Mouse (Mus musculus) naive thymus-derived CD4-positive, alpha-beta T cell, adult 2 months (primary cell): ENCODE measurements around the gene Dnajc6.

Experiments
- DNase-seq: peaks from one replicate; pipeline ENCODE4 v3.0.0-alpha.2; 2011; ENCODE audit warnings: low read depth

The Dnajc6 gene

GRCm38 (mm10) chr4:101689241-101689640, 192.8 kb downstream of the Dnajc6 start:
- no peak for DNase-seq

DNA sequence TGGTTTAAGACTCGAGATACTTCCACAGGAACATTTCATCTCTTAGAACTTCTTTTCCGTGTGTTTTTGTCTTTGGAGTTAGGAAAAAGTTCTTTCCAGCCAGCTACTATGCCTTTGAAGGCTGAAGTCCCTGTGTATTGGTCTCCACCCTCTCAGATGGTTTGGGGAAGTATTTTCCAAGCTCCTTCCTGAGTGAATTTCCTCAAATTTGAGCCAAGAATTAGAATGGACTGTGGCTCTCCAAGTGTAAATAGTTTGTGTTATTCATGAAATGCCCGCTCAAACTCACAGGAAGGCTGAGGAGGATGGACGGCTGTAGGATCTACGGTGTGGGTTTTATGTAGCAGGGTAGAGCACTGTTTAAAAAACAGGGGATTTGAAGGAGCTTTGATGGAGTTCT, 193.2 kb downstream of the Dnajc6 start:
- no peak for DNase-seq
